Mouse (Mus musculus): ENCODE measurements at regions not wholly inside any gene's neighbourhood (a gene's known extent, or its start where the extent isn't known, plus 50 kb on each side); places are given as distances from the start of the nearest gene placed in this dataset.

DNA sequence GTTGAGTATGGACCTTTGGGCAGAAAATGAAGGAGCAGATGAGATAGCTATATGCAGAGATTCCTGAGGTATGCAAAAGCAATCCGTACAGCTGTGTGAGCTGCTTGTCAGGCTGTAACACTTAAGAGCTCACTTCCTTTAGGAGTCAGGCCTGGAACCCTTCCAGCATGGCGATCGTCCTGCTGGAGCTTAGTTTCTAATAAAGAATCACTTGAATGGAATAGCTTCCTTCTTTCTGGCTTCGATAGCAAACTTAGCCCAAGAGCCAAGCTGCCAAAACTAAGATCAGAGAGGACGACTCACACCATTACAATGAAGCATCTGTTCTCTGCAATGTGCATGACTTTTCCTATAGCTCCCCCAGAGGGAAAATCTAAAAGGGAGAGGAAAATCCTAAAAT lies 253.4 kb upstream of the Amot start:
- DNase-seq (ENCODE audit: low read depth, low spot score) = peak; percentile 39

DNA sequence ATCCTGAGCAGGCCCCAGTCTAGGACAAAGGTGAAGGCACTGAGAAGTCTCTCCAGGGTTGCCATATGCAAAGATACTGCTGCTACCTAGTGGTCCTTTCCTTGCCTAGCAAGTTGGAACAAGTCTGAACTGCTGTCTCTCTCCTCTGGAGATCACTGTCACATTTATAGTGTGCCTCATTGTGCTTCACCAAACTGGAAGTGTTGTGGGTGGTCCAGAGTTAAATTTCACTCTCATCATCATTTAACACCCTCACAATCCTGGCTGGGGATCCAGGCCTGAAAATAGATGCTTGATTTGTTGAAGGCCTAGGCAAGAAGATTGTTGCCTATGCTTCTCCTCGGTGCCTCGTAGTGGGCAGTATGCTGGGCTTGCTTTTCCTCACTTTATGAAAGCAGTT lies 248.4 kb upstream of the Amot start:
- DNase-seq (ENCODE audit: low read depth, low spot score) = peak; percentile 29
